22 mouse cellular contexts compared by ENCODE assay signal in the genomic region with DNA sequence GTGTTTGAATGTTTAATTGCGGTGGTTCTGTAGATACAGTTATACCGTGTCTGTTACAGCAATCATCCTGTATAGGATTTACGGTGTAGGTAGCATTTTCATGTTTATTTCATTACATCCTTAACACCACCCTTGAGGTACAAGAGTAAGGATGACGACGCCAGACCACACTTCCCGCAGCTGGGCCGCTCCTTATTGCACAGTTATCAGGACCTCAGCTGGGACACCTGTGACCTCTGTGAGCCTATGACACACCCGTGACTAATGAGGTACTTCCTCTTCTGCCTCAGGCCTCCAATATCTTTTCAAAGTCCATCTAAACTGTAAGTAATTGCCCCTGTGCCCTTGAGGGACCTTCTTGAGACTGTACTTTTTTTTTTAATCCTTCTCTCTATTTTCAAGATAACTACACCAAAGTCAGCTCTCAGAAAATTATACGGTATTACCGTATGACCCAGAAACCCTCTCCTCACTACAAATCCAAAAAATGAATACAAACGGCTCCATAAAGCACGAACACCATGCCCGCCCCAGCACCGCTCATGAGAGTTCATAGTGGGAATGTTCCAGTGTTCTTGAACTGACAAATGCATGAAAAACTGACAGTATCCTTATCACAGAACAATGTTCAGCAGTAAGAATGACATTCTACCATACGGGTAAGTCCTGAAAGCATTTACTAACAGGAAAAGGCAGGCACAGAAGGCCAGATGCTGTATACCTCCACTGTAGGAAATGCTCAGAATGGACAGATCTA. TPM values are rescaled to one million over a fixed set of nuclear protein-coding genes. Genes with fewer than 3 reads are reported as not detected.
DNase-seq lines count a peak whose midpoint lies in the region; ATAC-seq and TF ChIP-seq lines count a peak whose summit lies in the region.
"Had no signal": no experiment of that assay in that cellular context is flagged by ENCODE, and none has a peak within 500 bp of the region (broad histone marks: within the 10 kb centered on the region; RNA-seq: fewer than 3 reads in every experiment).

No protein-coding gene starts in this region.

- peak; percentile 99 for ATAC-seq in intestine, embryonic 16.5 days
- ATAC-seq in stomach, postnatal 0 days (ENCODE audit: low FRiP score, low TSS enrichment), result peak; percentile 91
- ATAC-seq: forebrain, embryonic 16.5 days; hindbrain, postnatal 0 days; liver, postnatal 0 days had no signal

- no peaks in the 10 kb centered on the region for H3K79me2 ChIP-seq in MEL (ENCODE audit: control insufficient read depth, insufficient read depth, low read length, poor library complexity)

- TF ChIP-seq POLR2A in MEL (IDR thresholded peaks at IDR 0.05; ENCODE audit: control insufficient read depth in 1 of 2, insufficient read depth in 1 of 2, low read depth in 1 of 2, low read length in 2 of 2, poor library complexity in 1 of 2), result no peak

- no peaks in the 10 kb centered on the region for H3K9me3 ChIP-seq in MEL (replicated peaks; ENCODE audit: insufficient read depth, low read length)
- H3K9me3 ChIP-seq in intestine, embryonic 16.5 days (ENCODE audit: control insufficient read depth, low read length), result no peaks in the 10 kb centered on the region
- no peaks in the 10 kb centered on the region for H3K9me3 ChIP-seq in stomach, postnatal 0 days (ENCODE audit: control insufficient read depth, low read length)
- H3K9me3 ChIP-seq: embryonic facial prominence, embryonic 12.5 days; limb, embryonic 10.5 days had no signal

- no peak for TF ChIP-seq RAD21 in MEL (IDR thresholded peaks at IDR 0.05; ENCODE audit: low read depth, low read length)

- TF ChIP-seq EP300 in MEL (IDR thresholded peaks at IDR 0.05; ENCODE audit: low read depth in 1 of 2, low read length in 2 of 2), result peak; percentile 68 to 82
- TF ChIP-seq EP300 in stomach, postnatal 0 days (optimal IDR thresholded peaks at IDR 0.05), result no peak

- peak overlapping the region; percentile 51; the same call in 1 of the 2 replicates for H3K27ac ChIP-seq in layer of hippocampus, adult 2 months
- 0 out of 2 replicates have a peak overlapping the region, but pooled peaks have one; percentile 21 for H3K27ac ChIP-seq in MEL (ENCODE audit: control insufficient read depth, low read depth, low read length)
- H3K27ac ChIP-seq in intestine, embryonic 16.5 days (ENCODE audit: low read length), result peak overlapping the region; percentile 66; the same call in 1 of the 2 replicates
- H3K27ac ChIP-seq in stomach, postnatal 0 days (replicated peaks), result no peak overlapping the region
- H3K27ac ChIP-seq: embryonic facial prominence, embryonic 12.5 days; hindbrain, postnatal 0 days; limb, embryonic 10.5 days had no signal

- H3K27me3 ChIP-seq in MEL (ENCODE audit: control insufficient read depth in 1 of 2, insufficient read depth in 2 of 2, low read length in 2 of 2), result peaks cover 0 to 2% of the 10 kb centered on the region in 2 experiments; a peak in 1 of 4 replicates
- no peaks in the 10 kb centered on the region for H3K27me3 ChIP-seq in intestine, embryonic 16.5 days (replicated peaks; ENCODE audit: control insufficient read depth, insufficient read depth, low read length)
- no peaks in the 10 kb centered on the region for H3K27me3 ChIP-seq in stomach, postnatal 0 days (ENCODE audit: control insufficient read depth, insufficient read depth, low read length)
- H3K27me3 ChIP-seq: embryonic facial prominence, embryonic 12.5 days had no signal

- DNase-seq in layer of hippocampus, adult 2 months (ENCODE audit: low spot score in 2 of 2), result no peak
- no peak for DNase-seq in layer of hippocampus, adult 9-10 months (ENCODE audit: low spot score)
- peak; percentile 84 for DNase-seq in MEL (ENCODE audit: low read depth, low spot score)
- DNase-seq in stomach, postnatal 0 days (ENCODE audit: low spot score), result peak; percentile 29
- DNase-seq in adrenal gland, postnatal 4 days (ENCODE audit: low spot score in 2 of 2), result no peak
- no peak for DNase-seq in left cerebral cortex, adult 9 months (ENCODE audit: low spot score in 2 of 2)
- DNase-seq: adrenal gland, postnatal 36 days; cerebellum, adult 2 months; heart, postnatal 4 days; kidney, adult 2 months; kidney, postnatal 14 days; liver, postnatal 0 days; lung, postnatal 10 days; right cerebral cortex, adult 18-20 months; thymus, postnatal 36 days had no signal

- H3K9ac ChIP-seq in MEL (ENCODE audit: control insufficient read depth, low read depth, low read length, poor library complexity, severe bottlenecking), result no peak overlapping the region
- H3K9ac ChIP-seq in intestine, embryonic 16.5 days (ENCODE audit: low read depth, low read length), result no peak overlapping the region
- no peak overlapping the region for H3K9ac ChIP-seq in stomach, postnatal 0 days (ENCODE audit: low read length)
- H3K9ac ChIP-seq: embryonic facial prominence, embryonic 12.5 days; liver, postnatal 0 days had no signal

- H3K4me3 ChIP-seq in layer of hippocampus, adult 2 months, result no peak overlapping the region
- no peak overlapping the region for H3K4me3 ChIP-seq in MEL (ENCODE audit: control insufficient read depth in 1 of 2, insufficient read depth in 1 of 2, low read depth in 2 of 2, low read length in 2 of 2)
- no peak overlapping the region for H3K4me3 ChIP-seq in intestine, embryonic 16.5 days (ENCODE audit: low read length)
- H3K4me3 ChIP-seq in stomach, postnatal 0 days (ENCODE audit: low read depth, low read length), result no peak overlapping the region
- H3K4me3 ChIP-seq: embryonic facial prominence, embryonic 12.5 days; erythroblast, embryonic 14.5 days; limb, embryonic 10.5 days had no signal

- H3K4me2 ChIP-seq in intestine, embryonic 16.5 days (ENCODE audit: low read depth, low read length), result no peak overlapping the region
- no peak overlapping the region for H3K4me2 ChIP-seq in stomach, postnatal 0 days (replicated peaks; ENCODE audit: low read depth)
- H3K4me2 ChIP-seq: embryonic facial prominence, embryonic 12.5 days; heart, embryonic 11.5 days had no signal

- WGBS in intestine, embryonic 16.5 days, result 65% methylated on average over 15 of the region's 15 CpGs
- 70% methylated on average over 15 of the region's 15 CpGs for WGBS in stomach, postnatal 0 days

- H3K36me3 ChIP-seq in MEL (ENCODE audit: control insufficient read depth in 1 of 2, insufficient read depth in 2 of 2, low read length in 2 of 2), result peaks cover 0 to 11% of the 10 kb centered on the region in 2 experiments; a peak in 2 of 4 replicates
- no peaks in the 10 kb centered on the region for H3K36me3 ChIP-seq in intestine, embryonic 16.5 days (ENCODE audit: control insufficient read depth, insufficient read depth, low read length)
- H3K36me3 ChIP-seq in stomach, postnatal 0 days (ENCODE audit: control insufficient read depth, insufficient read depth, low read length), result no peaks in the 10 kb centered on the region
- H3K36me3 ChIP-seq: embryonic facial prominence, embryonic 12.5 days; limb, embryonic 10.5 days had no signal

- TF ChIP-seq CTCF in layer of hippocampus, adult 2 months (conservative IDR thresholded peaks at IDR 0.05), result no peak
- TF ChIP-seq CTCF in MEL (IDR thresholded peaks at IDR 0.05 in 2 of 3, conservative IDR thresholded peaks at IDR 0.05 in 1 of 3; ENCODE audit: control insufficient read depth in 1 of 3, insufficient read depth in 1 of 3, low read depth in 2 of 3, low read length in 3 of 3, poor library complexity in 1 of 3, severe bottlenecking in 1 of 3), result no peak
- no peak for TF ChIP-seq CTCF in stomach, postnatal 0 days (IDR thresholded peaks at IDR 0.05; ENCODE audit: low read depth)

- H3K4me1 ChIP-seq in MEL (ENCODE audit: control insufficient read depth in 1 of 2, insufficient read depth in 2 of 2, low read length in 2 of 2), result peaks cover 8 to 10% of the 10 kb centered on the region in 2 experiments
- H3K4me1 ChIP-seq in intestine, embryonic 16.5 days (ENCODE audit: control insufficient read depth, insufficient read depth, low read length), result no peaks in the 10 kb centered on the region
- H3K4me1 ChIP-seq in stomach, postnatal 0 days (replicated peaks; ENCODE audit: control insufficient read depth, insufficient read depth), result no peaks in the 10 kb centered on the region

TF ChIP-seq in MEL, 35 proteins besides CTCF, POLR2A, EP300 and RAD21 (continues in another document):
- TF ChIP-seq JUND (IDR thresholded peaks at IDR 0.05; ENCODE audit: low read depth, low read length) (no peak), MXI1 (IDR thresholded peaks at IDR 0.05; ENCODE audit: low read depth, low read length) (no peak), TAL1 (IDR thresholded peaks at IDR 0.05; ENCODE audit: low read length) (peak; percentile 71), KAT2A (conservative IDR thresholded peaks at IDR 0.05; ENCODE audit: low read depth, low read length) (no peak), GABPA (IDR thresholded peaks at IDR 0.05; ENCODE audit: low read depth, low read length) (no peak), USF1 (IDR thresholded peaks at IDR 0.05; ENCODE audit: low read depth, low read length) (peak; percentile 63; the same call in 1 of the 2 replicates), POLR2AphosphoS5 (IDR thresholded peaks at IDR 0.05; ENCODE audit: borderline replicate concordance, low read depth, low read length) (no peak), MYC (IDR thresholded peaks at IDR 0.05; ENCODE audit: low read depth, low read length) (peak; percentile 44; the same call in 1 of the 2 replicates), NRF1 (IDR thresholded peaks at IDR 0.05; ENCODE audit: insufficient read depth, low read depth, low read length, poor library complexity, severe bottlenecking) (no peak), ZNF384 (IDR thresholded peaks at IDR 0.05; ENCODE audit: low read depth, low read length) (no peak), ZC3H11A (IDR thresholded peaks at IDR 0.05; ENCODE audit: low read depth, low read length) (peak; percentile 18; the same call in 1 of the 2 replicates), USF2 (IDR thresholded peaks at IDR 0.05; ENCODE audit: borderline replicate concordance in 1 of 2, insufficient read depth in 1 of 2, low read depth in 1 of 2, low read length in 2 of 2) (no peak), E2F4 (IDR thresholded peaks at IDR 0.05; ENCODE audit: borderline replicate concordance, low read depth, low read length) (no peak), UBTF (IDR thresholded peaks at IDR 0.05; ENCODE audit: borderline replicate concordance, insufficient read depth, low read depth, low read length) (no peak), NELFE (IDR thresholded peaks at IDR 0.05; ENCODE audit: low read depth, low read length) (no peak), TCF12 (IDR thresholded peaks at IDR 0.05; ENCODE audit: low read depth, low read length) (peak; percentile 67), MAZ (IDR thresholded peaks at IDR 0.05; ENCODE audit: low read depth, low read length) (no peak)

RNA-seq across cellular contexts. Expression of a gene that starts 56.8 kb away (rescaled TPM):
- total RNA-seq in layer of hippocampus, adult 2 months (2021), result 100 to 1,000 TPM; 232 to 246 TPM
- total RNA-seq in MEL (2012; rRNA removed), result 52.4 and 53.3 TPM in 2 replicates
- polyA plus RNA-seq in MEL (2012; ENCODE audit: insufficient read depth in 1 of 2, insufficient read length in 2 of 2, low read depth in 1 of 2, low replicate concordance in 2 of 2, missing spikeins in 1 of 2), result 10 to 100 TPM in 1 of 2 experiments, not detected in 1; 47.6 TPM
- polyA plus RNA-seq in intestine, embryonic 16.5 days (2015; fragmentation: Nextera tagmentation; extraction: Ambion mirVana), result 20.2 and 21.2 TPM in 2 replicates
- polyA plus RNA-seq in stomach, postnatal 0 days (2015; fragmentation: Nextera tagmentation; extraction: Ambion mirVana), result 9.3 and 9.9 TPM in 2 replicates
- total RNA-seq in adrenal gland, postnatal 4 days (2021), result 10 to 100 TPM; 43.0 to 64.5 TPM

Comparison
In these comparisons a context has a peak if more than half of its experiments do, and no peak if none do; other contexts are left out.
1. DNase-seq: peak in MEL (single experiment) and stomach, postnatal 0 days (single experiment); none in layer of hippocampus, adult 2 months (0 of 2), layer of hippocampus, adult 9-10 months (single experiment), adrenal gland, postnatal 4 days (0 of 2) and left cerebral cortex, adult 9 months (0 of 2).